Mouse (Mus musculus): ENCODE measurements around the gene Lrrn4.

Lrrn4 gene

DNA sequence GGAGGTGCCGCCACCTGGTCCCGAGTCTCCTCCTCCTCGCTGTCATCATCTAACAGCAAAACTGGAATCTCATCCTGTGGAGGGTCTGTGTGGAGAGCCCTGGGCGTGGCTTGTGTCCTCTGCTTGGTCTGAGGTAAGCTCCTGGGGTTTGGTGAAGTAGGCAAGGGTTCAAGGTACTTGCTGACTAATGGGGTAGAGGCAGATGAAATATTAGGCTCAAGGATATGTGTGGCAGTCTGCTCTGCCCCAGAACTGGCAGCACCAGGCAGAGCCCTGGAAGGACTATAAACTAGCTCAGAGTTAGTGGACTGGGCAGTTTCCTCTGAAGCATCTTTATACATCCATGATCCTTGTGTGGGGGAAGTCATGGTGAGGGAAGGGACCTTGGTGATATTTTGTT is 10.4 kb downstream of the Lrrn4 start:
- DNase-seq (ENCODE audit: low read depth, low spot score), result no peak

DNA sequence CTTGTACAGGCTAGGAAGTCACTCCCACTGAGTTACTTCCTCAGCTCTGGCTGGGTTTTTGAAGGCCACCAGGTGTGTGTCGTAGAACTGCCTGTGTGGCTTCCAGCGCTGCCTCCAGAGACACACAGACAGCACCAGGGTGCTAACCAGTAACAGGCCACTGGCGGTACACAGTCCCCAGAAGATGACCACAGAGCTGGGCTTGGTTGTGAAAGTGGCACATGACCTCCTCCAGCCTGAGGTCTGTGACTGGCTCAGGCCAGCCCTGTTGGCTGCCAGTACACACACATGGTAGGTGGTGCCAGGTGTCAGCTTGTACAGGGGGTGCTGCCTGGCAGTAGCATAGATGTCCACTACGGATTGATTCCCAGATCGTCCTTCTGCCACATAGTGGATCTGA is 11.0 kb downstream of the Lrrn4 start:
- DNase-seq (ENCODE audit: low read depth, low spot score), result no peak

DNA sequence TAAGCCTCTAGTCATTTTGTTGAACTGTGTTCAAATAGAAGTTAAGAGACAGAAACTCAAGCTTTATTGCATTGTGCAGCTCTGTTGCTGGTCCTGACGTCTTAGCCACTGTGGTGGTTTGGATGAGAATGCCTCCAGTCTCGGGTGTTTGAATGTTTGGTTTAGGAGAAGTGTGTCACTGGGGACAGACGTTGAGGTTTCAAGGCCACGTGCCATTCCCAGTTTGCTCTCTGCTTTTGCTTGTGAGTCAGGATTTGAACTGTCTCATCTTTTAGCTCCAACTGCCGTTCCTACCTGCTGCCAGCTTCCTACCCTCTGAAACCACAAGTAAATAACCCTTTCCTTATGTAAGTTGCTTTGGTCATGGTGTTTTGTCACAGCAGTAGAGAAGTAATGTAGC is 13.2 kb downstream of the Lrrn4 start:
- no peak for DNase-seq (ENCODE audit: low read depth, low spot score)

DNA sequence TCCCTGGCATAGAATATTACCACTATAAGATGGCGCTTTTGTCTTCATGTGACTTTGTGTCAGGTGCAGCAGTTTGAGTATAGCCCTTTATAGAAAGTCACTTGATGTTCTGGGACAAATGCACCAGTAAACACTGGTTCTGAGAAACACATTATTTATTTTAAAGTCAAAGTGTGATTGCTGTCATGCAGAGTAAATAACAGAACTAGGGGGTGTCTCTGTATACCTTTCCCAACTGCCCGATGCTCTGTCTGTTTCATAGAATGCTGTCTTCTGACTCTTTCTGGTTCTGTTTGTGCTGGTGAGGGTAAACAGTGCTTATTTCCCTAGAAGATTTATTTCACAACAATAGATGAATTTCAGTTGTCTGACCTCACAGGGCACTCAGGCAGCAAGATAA is 17.4 kb downstream of the Lrrn4 start:
- DNase-seq (ENCODE audit: low read depth, low spot score), result no peak

DNA sequence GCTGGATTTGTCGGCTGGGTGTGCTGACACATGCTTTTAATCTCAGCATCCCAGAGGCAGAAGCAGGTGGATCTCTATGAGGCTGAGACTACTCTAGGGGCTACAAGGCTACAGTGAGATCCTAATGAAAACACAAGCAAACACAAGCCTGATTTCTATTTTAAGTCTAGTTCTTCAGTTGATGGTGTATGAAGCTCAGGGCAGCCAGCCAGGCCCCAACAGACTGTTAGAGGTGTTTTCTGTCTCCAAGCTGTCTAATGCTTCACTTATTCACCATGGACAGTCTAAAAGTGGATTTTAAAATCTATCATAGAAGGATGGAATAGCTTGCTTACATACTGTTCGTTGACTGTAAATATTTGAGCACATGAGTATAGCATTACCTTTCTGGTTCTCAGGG is 19.2 kb downstream of the Lrrn4 start:
- DNase-seq (ENCODE audit: low read depth, low spot score), result no peak

DNA sequence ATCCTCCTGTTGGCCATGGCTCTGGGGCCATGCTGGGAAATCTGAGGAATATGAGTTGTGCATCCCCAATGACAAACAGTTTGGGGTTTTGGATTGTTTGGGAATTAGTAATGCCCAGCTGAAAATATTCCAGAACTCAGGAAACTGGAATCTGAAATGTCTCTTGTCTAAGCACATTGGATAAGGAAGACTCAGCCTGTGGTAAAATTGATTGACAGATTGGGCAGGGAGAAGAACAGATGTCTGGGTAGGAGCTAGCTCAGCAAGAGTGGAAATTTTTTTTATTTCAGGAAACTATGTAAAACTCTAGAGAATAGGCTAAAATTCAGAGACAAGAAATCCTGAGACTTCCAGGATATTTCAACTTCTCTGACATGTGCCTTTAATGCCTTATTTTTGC is 20.3 kb downstream of the Lrrn4 start:
- DNase-seq (ENCODE audit: low read depth, low spot score), result no peak

DNA sequence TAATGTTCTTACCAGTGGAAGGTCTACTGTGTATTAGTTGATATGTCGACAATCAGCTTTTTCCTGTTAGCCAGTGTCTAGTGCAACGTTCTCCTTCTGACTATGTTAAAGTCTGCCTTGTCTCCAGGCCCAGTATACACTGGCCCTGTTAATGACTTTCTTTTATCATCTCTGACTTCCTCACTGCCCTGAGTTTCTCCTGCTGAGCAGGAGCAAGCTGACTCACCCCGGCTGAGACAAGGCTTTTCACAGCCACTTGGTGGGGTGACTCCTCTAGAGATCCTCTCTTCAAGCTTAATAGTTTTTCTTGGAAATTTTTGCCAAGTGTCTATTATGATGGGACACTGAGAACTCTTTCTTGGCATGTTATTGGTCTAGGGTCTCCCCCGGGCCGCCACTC is 24.4 kb downstream of the Lrrn4 start:
- no peak for DNase-seq (ENCODE audit: low read depth, low spot score)

DNA sequence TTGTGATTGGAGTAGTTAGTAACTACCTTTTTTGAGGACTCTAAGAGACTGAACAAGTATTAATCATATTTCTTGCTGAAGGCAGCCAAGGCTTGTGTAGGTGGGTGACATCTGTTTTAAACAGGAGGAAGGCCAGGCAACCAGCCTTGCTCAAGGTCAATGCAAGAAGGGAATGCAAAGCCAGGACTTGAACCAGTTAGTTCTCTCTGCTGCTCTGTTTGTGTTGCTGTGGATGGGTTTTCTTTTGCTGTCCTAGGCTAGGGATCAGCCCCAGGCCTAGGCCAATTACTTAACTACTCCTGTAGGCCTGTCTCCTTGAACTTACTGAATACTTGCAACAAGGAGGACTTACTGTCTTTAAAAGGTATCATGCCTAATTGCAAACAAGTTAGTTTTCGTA is 27.6 kb downstream of the Lrrn4 start:
- DNase-seq (ENCODE audit: low read depth, low spot score), result no peak

DNA sequence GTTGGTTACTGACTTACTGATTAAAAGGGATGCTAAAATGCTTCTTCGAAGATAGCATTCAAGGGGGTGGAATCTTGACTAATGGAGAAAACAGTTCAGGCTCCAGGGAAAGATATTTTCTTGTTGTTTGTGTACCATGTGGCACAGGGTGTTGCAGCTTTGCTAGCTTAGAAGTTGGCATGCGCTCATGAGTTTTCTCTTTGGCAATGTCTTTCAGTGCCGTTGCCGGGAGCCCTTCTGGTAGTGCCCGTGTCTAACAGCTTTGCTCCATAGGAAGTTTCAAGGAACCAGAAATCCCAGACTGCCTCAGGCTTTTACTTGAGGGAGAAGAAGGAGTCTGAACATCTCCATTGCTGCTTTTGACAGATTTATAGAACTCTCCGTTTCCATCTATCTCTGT is 31.6 kb downstream of the Lrrn4 start:
- no peak for DNase-seq (ENCODE audit: low read depth, low spot score)

DNA sequence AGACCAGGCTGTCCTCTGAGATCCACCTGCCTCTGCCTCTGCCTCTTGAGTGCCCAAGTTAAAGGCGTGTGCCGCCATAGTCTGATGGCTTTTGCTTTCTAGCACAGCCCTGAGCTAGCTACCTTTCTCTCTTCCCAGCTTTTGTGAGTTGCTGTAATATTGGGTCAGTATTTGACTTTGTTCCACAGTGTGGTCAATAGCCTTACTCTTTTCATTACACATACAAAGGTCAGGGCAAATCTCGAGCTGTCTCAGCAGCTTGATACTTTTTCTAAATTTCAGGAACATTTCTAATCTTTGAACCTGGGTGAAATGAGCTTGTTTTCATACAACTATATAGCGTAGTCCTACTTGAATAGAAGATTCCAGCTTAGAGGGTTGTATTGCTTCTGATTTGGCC is 32.3 kb downstream of the Lrrn4 start:
- no peak for DNase-seq (ENCODE audit: low read depth, low spot score)

DNA sequence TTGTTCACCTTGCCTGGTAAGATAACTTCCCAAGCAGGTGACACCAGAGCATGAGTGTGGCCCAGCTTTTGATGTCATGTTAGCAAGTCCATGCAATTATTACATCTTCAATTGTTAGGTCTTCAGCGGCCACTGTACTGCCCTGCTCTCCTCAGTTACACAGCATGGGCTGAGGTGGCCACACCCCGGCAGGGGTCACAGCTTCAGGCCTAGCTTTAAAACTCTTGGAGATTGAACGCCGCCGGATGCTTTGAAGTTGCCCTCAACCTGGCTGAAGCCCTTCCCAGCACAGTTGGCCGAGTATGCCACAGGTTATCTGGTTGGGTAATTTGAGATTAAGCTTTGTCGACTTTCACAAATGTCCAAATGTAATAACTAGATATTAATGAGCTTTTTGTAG is 33.1 kb downstream of the Lrrn4 start:
- DNase-seq (ENCODE audit: low read depth, low spot score), result no peak

DNA sequence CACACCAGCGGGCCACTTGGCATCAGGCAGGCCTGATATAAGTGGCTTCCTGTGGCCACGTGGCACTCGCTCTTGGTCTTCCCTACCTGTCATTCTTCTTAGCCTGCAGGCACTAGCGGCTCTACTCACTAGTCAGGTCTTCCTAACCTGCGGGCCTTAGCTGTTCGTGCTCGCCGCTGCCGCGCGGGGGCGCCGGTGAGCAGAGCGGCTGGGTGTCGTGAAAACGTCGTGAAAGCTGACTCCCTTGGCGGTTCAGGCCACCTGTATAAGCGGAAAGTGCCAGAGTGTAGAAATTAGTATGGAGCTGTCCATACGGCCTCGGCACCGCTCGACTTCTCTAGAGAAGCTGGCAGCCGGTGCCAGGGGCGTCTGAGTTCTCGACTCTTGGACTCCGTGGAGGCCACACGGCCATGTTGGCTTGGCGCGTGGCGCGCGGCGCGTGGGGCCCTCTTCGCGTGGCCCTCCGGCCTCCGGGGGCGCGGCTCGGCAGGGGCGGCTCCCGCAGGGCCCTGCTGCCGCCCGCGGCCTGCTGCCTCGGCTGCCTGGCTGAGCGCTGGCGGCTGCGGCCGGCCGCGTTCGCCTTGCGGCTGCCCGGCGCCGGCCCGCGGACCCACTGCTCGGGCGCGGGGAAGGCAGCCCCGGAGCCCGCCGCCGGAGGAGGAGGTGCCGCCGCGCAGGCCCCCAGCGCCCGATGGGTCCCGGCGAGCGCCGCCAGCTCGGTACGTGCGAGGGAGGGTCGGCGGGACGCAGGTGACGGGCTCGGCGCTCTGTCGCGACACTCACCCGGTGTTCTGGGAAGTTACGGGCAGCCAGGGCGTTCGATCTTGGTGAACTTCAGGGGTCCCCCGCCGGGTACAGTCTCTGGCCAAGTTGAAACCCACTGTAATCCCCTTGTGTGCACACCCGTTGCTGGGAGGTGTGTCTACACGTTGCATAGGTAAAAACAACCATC is 34.0 kb downstream of the Lrrn4 start, which contains the start of gene Crls1:
Crls1 (plus strand) TSS at position 260 of the 952 bp plus-strand sequence.
- peak; percentile 88 for DNase-seq (ENCODE audit: low read depth, low spot score)

DNA sequence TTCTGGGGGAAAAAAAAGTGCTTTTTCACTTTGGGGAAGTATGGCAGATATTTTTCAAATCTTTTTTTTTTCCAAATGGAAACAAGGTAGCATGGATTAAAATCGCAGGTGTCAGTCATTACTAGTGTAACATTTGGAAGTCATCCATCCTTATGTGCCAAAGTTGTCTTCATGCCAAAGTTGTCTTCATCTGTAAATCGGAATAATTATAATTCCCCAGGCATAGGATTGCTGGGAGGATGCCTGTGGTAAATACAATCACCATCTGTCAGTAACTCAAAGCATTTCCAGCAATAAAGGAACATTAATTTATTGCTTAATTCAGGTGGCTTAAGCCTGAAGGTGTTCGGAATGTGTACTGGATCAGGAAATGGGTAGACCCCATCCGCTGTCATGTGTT is 39.6 kb downstream of the Lrrn4 start:
- no peak for DNase-seq (ENCODE audit: low read depth, low spot score)
